Mouse (Mus musculus): ENCODE measurements around the gene Plgrkt. TPM values are rescaled to one million over a fixed set of nuclear protein-coding genes. Genes with fewer than 3 reads are reported as not detected.

Plgrkt gene
- polyA plus RNA-seq, 1 experiment from 2014 or later = 49.1 TPM

- Histone ChIP-seq H3K27ac (ENCODE audit: low read length) (no peak overlapping the region), H3K9me3 (ENCODE audit: low read length) (no peaks in the 10 kb centered on the region), H3K4me1 (ENCODE audit: insufficient read depth, low read length) (peaks cover 11% of the 10 kb centered on the region), H3K27me3 (ENCODE audit: insufficient read depth, low read length) (no peaks in the 10 kb centered on the region), H3K4me3 (ENCODE audit: low read length) (peak overlapping the region; percentile 62), H3K4me2 (replicated peaks; ENCODE audit: low read depth, low read length) (peak overlapping the region; percentile 85), H3K36me3 (ENCODE audit: insufficient read depth, low read length) (no peaks in the 10 kb centered on the region), H3K9ac (replicated peaks; ENCODE audit: low read length) (peak overlapping the region; percentile 76)
- peak; percentile 100 for ATAC-seq (ENCODE audit: low FRiP score, low TSS enrichment)
- 2% methylated on average over 33 of the region's 33 CpGs for WGBS
Measured at GRCm38 (mm10) chr19:29361468-29362130, 5.6 kb downstream of the Plgrkt start.

DNA sequence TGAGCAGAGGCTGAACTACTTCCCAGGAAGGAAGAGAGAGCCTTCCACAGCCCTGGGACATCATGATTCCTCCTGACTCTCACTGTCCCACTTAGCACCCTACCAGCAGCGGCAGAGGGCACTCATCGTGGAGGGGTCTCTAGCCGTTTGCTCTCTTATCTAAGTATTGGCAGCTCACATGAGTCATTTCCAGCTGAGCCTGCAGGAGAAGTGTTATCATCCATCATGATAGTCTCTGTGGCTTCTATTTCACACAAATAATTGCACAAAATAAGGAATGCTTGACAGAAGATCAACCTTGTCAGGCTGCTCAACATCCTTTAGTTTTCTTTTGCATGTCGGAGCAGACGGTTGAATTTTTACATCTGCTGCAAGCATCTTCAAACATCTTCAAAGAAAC is 6.9 kb downstream of the Plgrkt start:
- Histone ChIP-seq H3K36me3 (ENCODE audit: insufficient read depth, low read length) (no peaks in the 10 kb centered on the region), H3K9me3 (ENCODE audit: low read length) (no peaks in the 10 kb centered on the region), H3K4me3 (ENCODE audit: low read length) (no peak overlapping the region), H3K4me1 (ENCODE audit: insufficient read depth, low read length) (peaks cover 17% of the 10 kb centered on the region), H3K9ac (replicated peaks; ENCODE audit: low read length) (no peak overlapping the region), H3K27ac (ENCODE audit: low read length) (no peak overlapping the region), H3K27me3 (ENCODE audit: insufficient read depth, low read length) (no peaks in the 10 kb centered on the region), H3K4me2 (replicated peaks; ENCODE audit: low read depth, low read length) (no peak overlapping the region)
- 81% methylated on average over 5 of the region's 5 CpGs for WGBS
- no peak for ATAC-seq (ENCODE audit: low FRiP score, low TSS enrichment)

- H3K27ac ChIP-seq (ENCODE audit: low read length) = no peak overlapping the region
- WGBS = 85% methylated on average over 11 of the region's 11 CpGs
- H3K4me3 ChIP-seq (ENCODE audit: low read length) = no peak overlapping the region
- no peak for ATAC-seq (ENCODE audit: low FRiP score, low TSS enrichment)
- peaks cover 11% of the 10 kb centered on the region for H3K4me1 ChIP-seq (ENCODE audit: insufficient read depth, low read length)
- no peaks in the 10 kb centered on the region for H3K36me3 ChIP-seq (ENCODE audit: insufficient read depth, low read length)
- H3K9ac ChIP-seq (replicated peaks; ENCODE audit: low read length) = no peak overlapping the region
- no peak overlapping the region for H3K4me2 ChIP-seq (replicated peaks; ENCODE audit: low read depth, low read length)
- H3K27me3 ChIP-seq (ENCODE audit: insufficient read depth, low read length) = no peaks in the 10 kb centered on the region
- no peaks in the 10 kb centered on the region for H3K9me3 ChIP-seq (ENCODE audit: low read length)
Measured at GRCm38 (mm10) chr19:29356281-29356680, 10.9 kb downstream of the Plgrkt start.

- peak; percentile 81; the same call in 1 of the 2 replicates for ATAC-seq (ENCODE audit: low FRiP score, low TSS enrichment)
- peaks cover 6% of the 10 kb centered on the region; the same call in 1 of the 2 replicates for H3K4me1 ChIP-seq (ENCODE audit: insufficient read depth, low read length)
- H3K4me3 ChIP-seq (ENCODE audit: low read length) = peak overlapping the region; percentile 46
- H3K9me3 ChIP-seq (ENCODE audit: low read length) = no peaks in the 10 kb centered on the region
- no peaks in the 10 kb centered on the region for H3K27me3 ChIP-seq (ENCODE audit: insufficient read depth, low read length)
- WGBS = 3% methylated on average over 20 of the region's 20 CpGs
- H3K4me2 ChIP-seq (replicated peaks; ENCODE audit: low read depth, low read length) = peak overlapping the region; percentile 78
- peak overlapping the region; percentile 51; the same call in 1 of the 2 replicates for H3K9ac ChIP-seq (replicated peaks; ENCODE audit: low read length)
- H3K36me3 ChIP-seq (ENCODE audit: insufficient read depth, low read length) = no peaks in the 10 kb centered on the region
- no peak overlapping the region for H3K27ac ChIP-seq (ENCODE audit: low read length)
Measured at GRCm38 (mm10) chr19:29354895-29355877, 12.0 kb downstream of the Plgrkt start.

GRCm38 (mm10) chr19:29350991-29351390 is 16.2 kb downstream of the Plgrkt start:
- H3K9ac ChIP-seq (replicated peaks; ENCODE audit: low read length) = no peak overlapping the region
- H3K36me3 ChIP-seq (ENCODE audit: insufficient read depth, low read length) = no peaks in the 10 kb centered on the region
- no peak for ATAC-seq (ENCODE audit: low FRiP score, low TSS enrichment)
- H3K4me3 ChIP-seq (ENCODE audit: low read length) = no peak overlapping the region
- H3K27ac ChIP-seq (ENCODE audit: low read length) = no peak overlapping the region
- H3K27me3 ChIP-seq (ENCODE audit: insufficient read depth, low read length) = no peaks in the 10 kb centered on the region
- no peaks in the 10 kb centered on the region for H3K9me3 ChIP-seq (ENCODE audit: low read length)
- H3K4me1 ChIP-seq (ENCODE audit: insufficient read depth, low read length) = peaks cover 6% of the 10 kb centered on the region; the same call in 1 of the 2 replicates
- H3K4me2 ChIP-seq (replicated peaks; ENCODE audit: low read depth, low read length) = no peak overlapping the region
- 52% methylated on average over 5 of the region's 5 CpGs for WGBS

DNA sequence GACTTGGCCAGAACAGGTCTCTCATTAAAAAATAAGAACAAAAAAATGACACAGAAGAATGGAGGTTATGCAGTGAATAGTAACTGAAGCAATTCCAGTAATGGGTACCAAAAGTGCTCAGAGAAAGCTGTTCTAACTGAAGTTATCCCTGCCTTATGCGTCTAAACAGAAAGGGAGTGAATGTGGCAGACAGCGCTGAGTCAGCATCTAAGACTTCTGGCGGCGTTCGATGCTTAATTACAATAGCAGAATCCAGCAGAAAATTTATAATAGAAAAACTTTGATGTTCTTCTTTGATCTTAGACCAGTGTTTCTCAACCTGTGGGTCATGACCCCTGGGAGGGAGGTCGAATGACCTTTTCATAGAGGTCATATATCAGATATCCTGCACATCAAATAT is 21.6 kb downstream of the Plgrkt start:
- 69% methylated on average over 6 of the region's 6 CpGs for WGBS
- ATAC-seq (ENCODE audit: low FRiP score, low TSS enrichment) = no peak
- no peak overlapping the region for H3K9ac ChIP-seq (replicated peaks; ENCODE audit: low read length)

DNA sequence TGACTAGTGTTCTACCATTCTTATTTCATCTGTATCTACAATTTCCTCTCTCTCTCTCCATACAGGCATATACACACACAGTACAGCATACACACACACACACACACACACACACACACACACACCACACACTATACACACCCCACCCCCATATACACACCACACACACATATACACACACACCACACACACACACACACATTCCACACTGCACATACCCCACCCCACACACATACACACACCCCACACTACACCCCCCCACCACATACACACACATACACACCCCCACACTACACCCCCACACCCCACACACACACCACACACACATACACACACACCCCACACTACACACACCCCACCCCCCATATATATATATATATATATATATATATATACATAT is 22.3 kb downstream of the Plgrkt start:
- no peak overlapping the region for H3K27ac ChIP-seq (ENCODE audit: low read length)
- H3K4me3 ChIP-seq (ENCODE audit: low read length) = no peak overlapping the region
- no peaks in the 10 kb centered on the region for H3K27me3 ChIP-seq (ENCODE audit: insufficient read depth, low read length)
- H3K36me3 ChIP-seq (ENCODE audit: insufficient read depth, low read length) = no peaks in the 10 kb centered on the region
- no peaks in the 10 kb centered on the region for H3K9me3 ChIP-seq (ENCODE audit: low read length)
- H3K9ac ChIP-seq (replicated peaks; ENCODE audit: low read length) = no peak overlapping the region
- H3K4me1 ChIP-seq (ENCODE audit: insufficient read depth, low read length) = no peaks in the 10 kb centered on the region
- ATAC-seq (ENCODE audit: low FRiP score, low TSS enrichment) = no peak
- no peak overlapping the region for H3K4me2 ChIP-seq (replicated peaks; ENCODE audit: low read depth, low read length)

More for the DNA sequence above, 21.6 kb downstream of the Plgrkt start:
- Histone ChIP-seq H3K4me2 (replicated peaks; ENCODE audit: low read depth, low read length) (no peak overlapping the region), H3K36me3 (ENCODE audit: insufficient read depth, low read length) (no peaks in the 10 kb centered on the region), H3K27me3 (ENCODE audit: insufficient read depth, low read length) (no peaks in the 10 kb centered on the region), H3K4me1 (ENCODE audit: insufficient read depth, low read length) (no peaks in the 10 kb centered on the region), H3K27ac (ENCODE audit: low read length) (no peak overlapping the region), H3K4me3 (ENCODE audit: low read length) (no peak overlapping the region), H3K9me3 (ENCODE audit: low read length) (no peaks in the 10 kb centered on the region)

DNA sequence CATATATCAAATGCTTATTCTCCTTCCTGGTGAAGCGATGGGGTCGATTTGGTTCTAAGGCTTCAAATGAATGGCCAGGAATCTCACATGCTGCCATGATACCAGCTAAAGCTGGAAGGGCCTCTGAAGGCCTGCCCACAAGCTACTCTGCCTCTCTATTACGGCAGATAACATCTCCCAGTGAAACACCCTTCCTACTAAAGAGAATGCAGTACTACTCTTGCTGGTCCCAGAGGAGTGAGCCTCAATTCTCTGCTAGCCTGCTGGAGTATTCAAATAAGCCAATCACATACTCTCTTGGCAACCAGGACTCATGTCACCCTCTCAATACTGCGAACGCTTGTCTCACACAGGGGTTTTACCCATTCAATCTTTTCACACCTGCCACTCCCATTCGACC is 24.9 kb downstream of the Plgrkt start:
- 77% methylated on average over 6 of the region's 6 CpGs for WGBS
- H3K9me3 ChIP-seq (ENCODE audit: low read length) = no peaks in the 10 kb centered on the region
- no peak overlapping the region for H3K4me3 ChIP-seq (ENCODE audit: low read length)
- no peaks in the 10 kb centered on the region for H3K36me3 ChIP-seq (ENCODE audit: insufficient read depth, low read length)
- no peak overlapping the region for H3K27ac ChIP-seq (ENCODE audit: low read length)
- no peaks in the 10 kb centered on the region for H3K4me1 ChIP-seq (ENCODE audit: insufficient read depth, low read length)
- H3K4me2 ChIP-seq (replicated peaks; ENCODE audit: low read depth, low read length) = no peak overlapping the region
- no peak for ATAC-seq (ENCODE audit: low FRiP score, low TSS enrichment)
- H3K9ac ChIP-seq (replicated peaks; ENCODE audit: low read length) = no peak overlapping the region
- no peaks in the 10 kb centered on the region for H3K27me3 ChIP-seq (ENCODE audit: insufficient read depth, low read length)

DNA sequence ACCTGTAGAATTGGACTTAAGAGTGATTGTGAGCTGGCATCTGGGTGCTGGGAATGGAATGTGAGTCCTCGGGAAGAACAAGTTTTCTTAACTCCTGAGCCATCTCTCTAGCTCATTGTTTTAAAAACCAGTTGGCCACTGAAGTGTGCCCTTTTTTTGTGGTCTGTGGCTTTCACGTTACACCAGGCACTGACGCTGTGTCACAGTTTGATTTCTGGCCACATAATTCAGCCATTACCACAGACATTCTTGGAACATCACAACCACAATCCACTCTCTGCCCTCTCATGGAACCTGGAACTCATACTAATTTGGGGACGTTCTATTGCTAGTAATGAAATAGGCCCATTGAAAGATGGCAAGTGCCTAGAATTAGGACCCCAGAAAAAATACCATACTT is 26.2 kb downstream of the Plgrkt start:
- H3K4me2 ChIP-seq (replicated peaks; ENCODE audit: low read depth, low read length) = no peak overlapping the region
- H3K9me3 ChIP-seq (ENCODE audit: low read length) = no peaks in the 10 kb centered on the region
- no peak overlapping the region for H3K4me3 ChIP-seq (ENCODE audit: low read length)
- no peaks in the 10 kb centered on the region for H3K36me3 ChIP-seq (ENCODE audit: insufficient read depth, low read length)
- ATAC-seq (ENCODE audit: low FRiP score, low TSS enrichment) = no peak
- no peaks in the 10 kb centered on the region for H3K27me3 ChIP-seq (ENCODE audit: insufficient read depth, low read length)
- H3K27ac ChIP-seq (ENCODE audit: low read length) = no peak overlapping the region
- no peaks in the 10 kb centered on the region for H3K4me1 ChIP-seq (ENCODE audit: insufficient read depth, low read length)
- WGBS = 79% methylated on average over 4 of the region's 4 CpGs
- no peak overlapping the region for H3K9ac ChIP-seq (replicated peaks; ENCODE audit: low read length)

DNA sequence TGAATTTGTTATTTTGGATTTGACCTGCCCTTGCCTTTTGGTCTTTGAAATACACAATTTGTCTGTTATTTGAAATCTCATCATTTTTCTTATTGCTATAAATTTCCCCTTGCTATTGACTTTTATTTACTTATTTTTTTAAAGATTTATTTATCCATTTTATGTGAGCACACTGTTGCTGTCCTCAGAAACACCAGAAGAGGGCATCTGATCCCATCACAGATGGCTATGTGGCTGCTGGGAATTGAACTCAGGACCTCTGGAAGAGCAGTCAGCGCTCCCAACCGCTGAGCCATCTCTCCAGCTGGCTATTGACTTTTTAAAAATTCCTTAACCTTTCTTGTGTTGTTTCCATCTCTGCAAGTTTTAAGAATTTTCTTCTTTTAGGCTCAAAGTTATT is 30.6 kb downstream of the Plgrkt start:
- Histone ChIP-seq H3K4me2 (replicated peaks; ENCODE audit: low read depth, low read length) (no peak overlapping the region), H3K27ac (ENCODE audit: low read length) (no peak overlapping the region), H3K4me3 (ENCODE audit: low read length) (no peak overlapping the region), H3K9ac (replicated peaks; ENCODE audit: low read length) (no peak overlapping the region), H3K27me3 (ENCODE audit: insufficient read depth, low read length) (peaks cover 9% of the 10 kb centered on the region), H3K9me3 (ENCODE audit: low read length) (no peaks in the 10 kb centered on the region), H3K36me3 (ENCODE audit: insufficient read depth, low read length) (no peaks in the 10 kb centered on the region), H3K4me1 (ENCODE audit: insufficient read depth, low read length) (0 out of 2 replicates have a peak, but pooled peaks cover 6% of the 10 kb centered on the region)
- ATAC-seq (ENCODE audit: low FRiP score, low TSS enrichment) = no peak
- WGBS = 93% methylated on average over 2 of the region's 2 CpGs
